Mouse (Mus musculus): Measurements from ENCODE around the gene Acad11.

DNA sequence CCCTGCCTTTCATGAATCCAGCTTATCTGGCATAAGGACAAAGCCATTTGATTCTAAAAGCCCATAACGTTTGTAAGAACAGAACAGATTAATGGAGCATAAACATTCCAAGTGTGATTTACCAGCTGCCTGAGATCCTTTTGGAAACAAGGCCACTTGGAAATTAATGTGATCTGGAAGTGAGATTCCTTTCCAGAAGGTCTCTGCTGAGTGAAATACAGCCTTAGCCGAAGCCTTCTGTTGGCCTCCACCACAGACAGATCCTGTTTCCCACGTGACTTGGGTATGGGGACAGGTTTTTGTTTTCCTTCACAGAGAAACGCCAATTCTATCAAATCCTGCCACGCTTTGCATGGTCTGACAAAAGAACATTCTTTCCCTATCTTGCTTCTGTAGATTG lies 60.4 kb downstream of the Acad11 start:
- TF ChIP-seq CTCF (IDR thresholded peaks at IDR 0.05; ENCODE audit: borderline replicate concordance, insufficient read depth, low read depth, low read length): no peak
- TF ChIP-seq POLR2A (IDR thresholded peaks at IDR 0.05; ENCODE audit: borderline replicate concordance, insufficient read depth, low read length): no peak

Measured in cerebellum, adult 2 months (tissue).